Mouse (Mus musculus) megakaryocyte-erythroid progenitor cell, adult 5-6 weeks (primary cell): Measurements from ENCODE around the gene Abca14. TPM values are rescaled to one million over a fixed set of nuclear protein-coding genes. Genes with fewer than 3 reads are reported as not detected.

Source experiments
- ATAC-seq: replicated peaks from 2 replicates; pipeline ENCODE4 v1.8.0; 2016; ENCODE audit warnings: mild to moderate bottlenecking, inconsistent platforms; ENCODE audit not compliant: severe bottlenecking, poor library complexity, low FRiP score, low TSS enrichment
- total RNA-seq, 2 experiments: library from RNA; stranded (forward) in 1 of 2; stranded (reverse) in 1 of 2; fragments of 200-1000, 215-1000 nt in 1 of 2; fragments of >200 nt in 1 of 2; fragmentation: Nextera tagmentation in 1 of 2; gene quantifications; 2 replicates each; pipeline ENCODE4 v1.2.3; 2014 to 2017

Abca14 gene
- total RNA-seq (2014; fragmentation: Nextera tagmentation) (not detected in 2 replicates), total RNA-seq (2017) (not detected in 2 replicates)

- peak; percentile 68 for ATAC-seq
These were observed at the start of gene Abca14 for GRCm38 (mm10) chr7:120203789-120204188. Gene Abca14 (plus strand): TSS chr7:120203961.

GRCm38 (mm10) chr7:120156841-120157409 is 46.8 kb upstream of the Abca14 start:
- ATAC-seq, result no peak

GRCm38 (mm10) chr7:120157575-120158061 is 46.1 kb upstream of the Abca14 start:
- no peak for ATAC-seq

DNA sequence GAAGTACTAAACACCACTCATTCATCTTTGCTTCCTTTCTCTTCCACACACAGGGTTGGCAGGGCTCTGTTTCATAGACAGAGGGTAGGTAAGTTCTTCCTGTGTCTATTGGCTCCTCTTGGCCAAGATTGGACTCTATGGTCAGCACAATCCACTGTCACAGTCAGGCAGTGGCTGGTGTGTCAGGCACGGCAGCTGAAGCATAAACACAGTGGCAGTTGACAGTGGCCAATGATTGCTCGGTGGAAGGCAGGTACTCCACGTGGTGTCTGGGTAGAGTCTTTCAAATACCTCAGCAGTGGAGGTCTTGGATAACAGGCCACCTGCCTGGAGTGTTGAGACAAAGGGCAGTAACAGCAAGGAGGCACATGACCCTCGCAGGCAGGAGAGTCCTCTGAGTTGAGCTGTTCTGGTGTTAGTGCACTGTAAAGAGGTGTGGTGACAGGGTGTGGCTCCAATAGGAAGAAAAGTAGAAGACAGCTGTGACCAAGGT is 45.6 kb upstream of the Abca14 start:
- no peak for ATAC-seq

DNA sequence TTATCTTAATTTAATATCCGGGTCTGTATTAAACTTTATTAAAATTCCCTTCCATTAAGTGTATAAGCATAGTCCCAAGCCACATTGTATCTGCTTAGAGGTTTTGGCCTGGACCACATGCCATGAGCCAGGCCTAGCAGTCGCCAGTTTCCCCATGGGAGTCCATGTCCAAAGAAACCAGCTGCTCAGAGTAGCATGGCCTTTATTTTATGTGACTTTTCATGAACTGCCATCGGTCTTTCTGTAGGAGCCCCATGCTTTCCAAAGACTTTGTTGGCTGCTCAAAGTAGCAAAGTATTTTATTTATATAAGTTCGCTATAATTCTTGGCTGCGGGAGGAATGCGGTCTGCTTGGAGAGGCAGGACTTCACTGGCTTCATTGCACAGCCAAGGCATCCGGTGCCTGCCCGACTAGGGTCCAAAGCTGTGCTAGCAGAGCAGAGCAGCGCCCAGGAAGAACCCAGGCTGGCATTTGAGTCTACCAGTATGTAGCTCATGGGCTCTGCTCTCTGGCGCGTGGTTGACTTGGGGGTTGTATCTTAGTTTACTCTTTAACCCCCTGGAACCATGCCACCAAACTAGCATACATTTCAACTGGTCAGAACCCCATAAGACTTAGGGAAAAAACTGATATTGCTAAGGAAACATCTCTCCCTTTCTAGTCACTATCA is 40.0 kb upstream of the Abca14 start:
- ATAC-seq, result no peak

- ATAC-seq, result no peak
These were observed 31.5 kb upstream of the Abca14 start for GRCm38 (mm10) chr7:120172188-120172700.

DNA sequence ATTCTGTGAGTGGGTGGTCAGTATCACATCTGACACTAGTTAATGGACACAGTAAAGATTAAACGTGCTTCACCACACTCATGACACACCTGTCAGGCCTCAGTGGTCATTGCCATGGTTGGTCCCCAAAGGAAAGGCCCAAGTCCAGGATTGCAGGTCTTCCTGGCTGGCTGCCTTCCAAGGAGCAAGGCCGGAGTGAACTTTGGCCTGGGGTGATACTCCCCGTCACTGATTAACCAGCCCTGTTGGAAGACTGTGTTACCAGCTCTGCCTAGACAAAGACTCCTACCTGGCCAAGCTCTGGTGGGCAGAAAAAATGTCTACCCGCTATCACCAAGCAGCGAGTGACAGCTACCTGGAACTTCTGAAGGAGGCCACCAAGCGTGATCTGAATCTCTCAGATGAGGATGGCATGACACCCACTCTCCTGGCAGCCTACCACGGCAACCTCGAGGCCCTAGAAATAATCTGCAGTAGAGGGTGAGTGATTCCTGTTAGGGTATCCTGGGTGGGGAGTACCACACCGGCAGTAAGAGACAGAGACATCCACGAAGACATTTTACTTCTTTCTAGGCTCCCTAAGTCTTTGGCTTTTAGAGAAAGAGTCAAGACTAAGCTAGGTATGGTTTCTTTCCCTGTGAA is 30.0 kb upstream of the Abca14 start, which contains the start of gene Anks4b:
Anks4b (plus strand) TSS at position 256 of the 642 bp plus-strand sequence.
- ATAC-seq, result no peak

GRCm38 (mm10) chr7:120174723-120175504 is 28.8 kb upstream of the Abca14 start:
- no peak for ATAC-seq

GRCm38 (mm10) chr7:120177611-120178010 is 26.1 kb upstream of the Abca14 start:
- no peak for ATAC-seq

- no peak for ATAC-seq
These were observed 24.8 kb upstream of the Abca14 start for GRCm38 (mm10) chr7:120178935-120179334.

GRCm38 (mm10) chr7:120180547-120180946 is 23.2 kb upstream of the Abca14 start:
- ATAC-seq, result no peak

GRCm38 (mm10) chr7:120181401-120182230 is 22.1 kb upstream of the Abca14 start:
- ATAC-seq, result no peak

- no peak for ATAC-seq
These were observed 20.9 kb upstream of the Abca14 start for GRCm38 (mm10) chr7:120182891-120183290.

DNA sequence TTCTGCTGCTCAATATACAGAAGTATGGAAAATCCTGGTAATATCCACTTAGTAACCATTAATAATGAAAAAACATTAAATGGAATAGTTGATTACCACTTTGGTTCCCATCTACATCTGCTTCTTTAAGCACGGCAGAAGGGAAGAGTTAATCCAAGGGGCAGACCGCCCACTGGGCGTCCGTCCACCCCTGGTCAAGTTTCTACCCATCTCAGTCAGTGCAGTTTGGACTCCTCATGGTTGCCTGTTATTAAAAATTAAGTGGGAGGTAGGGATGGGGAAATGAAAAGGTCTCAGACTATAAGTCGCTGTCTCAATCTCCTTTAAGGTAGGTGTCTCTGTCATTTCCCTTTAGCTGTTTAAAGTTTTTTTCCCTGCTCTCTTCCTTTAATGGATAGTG is 14.8 kb upstream of the Abca14 start:
- ATAC-seq, result no peak

- no peak for ATAC-seq
These were observed 14.2 kb upstream of the Abca14 start for GRCm38 (mm10) chr7:120189369-120190149.

DNA sequence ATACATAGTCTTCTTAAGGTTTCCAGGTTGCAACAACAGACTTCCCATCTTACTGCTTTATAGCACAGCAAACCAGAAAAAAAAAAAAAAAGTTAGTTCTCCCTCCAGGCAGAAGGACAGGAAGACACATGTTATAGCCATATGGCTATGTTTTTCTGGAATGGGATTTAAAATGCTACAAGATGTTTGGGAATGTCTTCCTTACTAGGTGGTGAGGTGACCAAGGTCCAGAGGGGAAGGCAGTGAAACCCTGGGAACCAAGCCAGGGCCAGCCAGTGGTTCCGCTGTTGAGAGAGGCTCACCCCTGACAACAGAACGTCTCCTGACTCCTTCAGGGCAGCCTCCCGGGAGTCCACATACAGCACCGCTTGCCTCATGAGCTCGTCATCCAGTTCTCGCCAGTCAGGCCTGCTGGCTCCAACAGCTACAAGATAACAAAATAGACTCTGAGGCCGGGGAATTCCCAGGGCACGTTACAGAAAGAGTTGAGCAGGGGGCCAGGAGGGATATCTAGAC is 13.6 kb upstream of the Abca14 start:
- ATAC-seq, result no peak

DNA sequence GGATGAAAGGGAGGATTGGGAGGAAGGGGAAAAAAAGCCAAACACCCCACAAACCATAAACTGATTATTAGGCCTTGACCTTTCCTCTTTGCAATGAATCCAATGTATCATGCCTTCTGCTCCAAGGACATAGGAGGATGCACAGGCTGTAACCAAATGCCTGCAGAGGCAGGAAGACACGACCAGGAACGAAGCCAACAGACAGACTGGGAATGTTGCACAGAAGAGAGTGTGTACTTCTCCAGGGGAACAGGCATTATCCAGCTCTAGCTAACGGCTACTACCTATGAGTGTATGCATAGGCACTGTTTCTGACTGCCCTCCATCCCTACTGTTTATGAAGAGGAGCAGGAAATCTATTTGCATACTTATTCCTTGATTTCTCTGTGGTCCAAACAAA is 11.6 kb upstream of the Abca14 start:
- no peak for ATAC-seq

DNA sequence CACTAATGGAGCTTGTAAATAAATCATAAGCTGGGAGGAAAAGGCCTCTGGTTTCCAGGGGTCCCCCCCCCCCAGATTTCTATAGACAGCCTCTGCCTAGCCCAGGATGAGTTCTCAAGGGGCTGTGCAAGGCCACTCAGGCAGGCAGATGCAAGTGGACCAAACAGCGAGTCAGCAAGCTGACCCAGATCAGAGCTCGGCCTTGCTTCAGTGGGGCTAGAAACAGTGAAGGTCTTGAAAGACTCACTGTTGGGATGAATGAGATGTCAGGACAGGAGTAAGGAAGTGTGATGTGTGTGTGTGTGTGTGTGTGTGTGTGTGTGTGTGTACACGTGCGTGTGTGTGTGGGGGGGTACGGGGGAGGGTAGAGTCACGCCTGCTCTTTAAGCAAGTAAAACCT is 10.9 kb upstream of the Abca14 start:
- no peak for ATAC-seq
